Mouse (Mus musculus): ENCODE data around the gene Ccdc47.

DNA sequence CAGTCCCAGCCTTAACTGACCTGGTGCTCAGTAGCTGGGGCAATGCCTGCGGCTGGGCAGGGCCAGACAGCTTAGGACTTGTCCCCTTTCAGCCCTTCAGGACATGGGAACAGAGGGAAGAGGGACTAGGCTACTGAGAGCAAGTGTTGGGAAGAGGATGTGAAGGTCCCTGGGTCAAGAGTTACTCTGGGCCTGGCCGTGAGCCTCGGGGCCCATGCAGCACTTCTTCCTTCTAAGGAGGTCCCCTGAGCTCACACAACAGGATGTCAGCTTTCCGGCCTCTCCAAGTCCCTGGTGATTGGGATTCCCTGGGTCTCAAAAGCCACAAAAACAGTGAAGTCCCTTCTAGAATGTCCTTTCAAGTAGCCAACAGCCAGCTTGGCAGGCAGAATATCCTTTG is 52.6 kb downstream of the Ccdc47 start:
- TF ChIP-seq CTCF (IDR thresholded peaks at IDR 0.05; ENCODE audit: insufficient read depth, low read length): no peak
- TF ChIP-seq POLR2A (IDR thresholded peaks at IDR 0.05; ENCODE audit: borderline replicate concordance, extremely low read depth, low read depth, low read length): no peak
